Mouse (Mus musculus): ENCODE data around the gene Pla2g3.
A peak's percentile ranks its signal among the peaks of the same experiment; 100 is the strongest.

Pla2g3 gene

DNA sequence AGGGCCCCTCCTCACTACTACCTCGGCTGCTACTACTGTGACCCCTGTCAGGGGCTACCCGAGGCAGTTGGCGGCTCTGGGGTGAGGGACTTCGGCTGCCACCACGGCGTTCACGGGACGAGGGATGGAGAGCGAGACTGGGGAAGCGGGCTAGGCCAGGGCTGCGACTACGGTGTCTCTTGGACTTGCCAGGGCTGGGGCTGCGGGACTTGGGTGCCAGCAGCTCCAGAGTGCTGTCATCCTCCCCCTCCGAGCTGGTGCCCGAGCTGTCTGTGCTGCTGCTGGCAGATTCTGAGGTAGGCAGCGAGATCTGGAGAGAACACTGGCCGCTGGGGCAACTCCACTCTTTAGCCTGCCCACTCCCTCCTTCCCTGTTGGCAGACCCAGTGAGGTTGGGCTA, 6.8 kb downstream of the Pla2g3 start:
- DNase-seq (ENCODE audit: low read depth, low spot score), result no peak

DNA sequence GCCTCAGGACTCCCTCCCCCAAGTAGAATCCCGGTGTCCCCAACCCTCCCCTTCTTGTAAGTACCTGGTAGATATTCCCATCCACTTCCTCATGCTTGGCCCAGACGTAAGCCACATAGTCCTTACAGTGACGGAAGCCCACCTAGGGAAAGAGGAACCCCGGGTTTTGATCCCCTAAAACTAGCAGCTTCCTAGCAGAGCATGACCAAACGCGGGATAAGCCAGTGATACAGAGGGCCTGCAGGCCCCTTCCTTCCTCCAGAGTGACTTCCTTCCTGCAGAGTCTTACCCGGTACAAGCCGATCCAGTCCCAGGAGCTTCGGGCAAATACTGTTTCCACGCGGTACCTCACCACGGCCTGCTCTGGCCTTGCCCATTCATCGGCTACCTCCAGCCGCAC, 7.4 kb downstream of the Pla2g3 start:
- DNase-seq (ENCODE audit: low read depth, low spot score), result no peak

DNA sequence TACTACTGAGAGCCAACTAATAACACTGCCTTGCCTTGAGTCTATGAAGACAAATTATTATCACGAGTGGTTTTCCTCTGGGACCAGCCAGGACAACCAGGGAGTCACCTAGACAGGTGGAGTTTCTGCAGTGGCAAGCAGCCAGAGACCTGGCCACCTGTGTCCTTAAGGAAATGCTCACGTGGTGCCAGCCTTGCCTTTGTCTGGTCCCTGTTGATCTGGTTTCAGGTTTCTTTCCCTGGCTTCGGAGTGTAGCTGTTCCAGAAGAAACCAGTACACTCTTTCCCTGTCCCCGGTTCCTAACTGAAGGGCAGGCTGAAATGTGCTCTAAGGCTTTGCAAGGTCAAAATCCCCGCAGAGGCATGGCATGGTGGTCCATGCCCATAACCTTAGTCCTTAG, 8.7 kb downstream of the Pla2g3 start:
- no peak for DNase-seq (ENCODE audit: low read depth, low spot score)

DNA sequence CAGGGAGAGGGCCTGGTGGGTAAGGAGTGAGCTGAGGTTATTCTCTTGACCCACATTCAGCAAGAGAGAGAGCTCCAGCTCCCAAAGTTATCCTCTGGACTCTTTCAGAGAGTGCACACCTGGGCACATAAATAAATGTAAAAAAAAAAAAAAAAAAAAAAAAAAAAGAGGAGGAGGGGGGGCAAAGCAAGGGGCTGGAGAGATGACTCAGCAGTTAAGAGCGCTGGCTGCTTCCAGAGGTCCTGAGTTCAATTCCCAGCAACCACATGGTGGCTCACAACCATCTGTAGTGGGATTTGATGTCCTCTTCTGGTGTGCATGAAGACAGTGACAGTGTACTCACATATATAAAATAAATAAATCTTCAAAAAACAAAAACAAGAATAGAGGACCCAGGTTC, 9.2 kb downstream of the Pla2g3 start:
- no peak for DNase-seq (ENCODE audit: low read depth, low spot score)

DNA sequence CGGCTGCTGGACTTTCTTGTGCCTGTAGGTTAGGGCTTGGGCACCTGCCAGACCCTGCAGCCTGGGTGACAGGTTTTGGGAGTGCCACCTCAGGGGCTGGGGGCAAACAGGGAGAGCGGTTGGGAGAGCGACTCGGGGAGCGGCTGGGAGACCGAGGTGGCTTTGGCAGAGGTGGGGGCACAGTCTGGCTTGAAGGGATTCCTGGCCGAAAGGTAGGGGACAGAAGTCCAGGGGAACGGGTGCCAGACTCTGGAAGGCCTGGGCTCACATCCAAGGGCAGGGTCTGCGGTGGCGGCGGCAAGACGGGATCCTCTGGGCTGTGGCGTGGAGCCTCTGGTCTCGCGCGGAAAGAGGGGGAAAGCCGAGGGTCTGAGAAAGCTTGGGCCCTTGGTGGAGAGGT, 14.0 kb downstream of the Pla2g3 start:
- DNase-seq (ENCODE audit: low read depth, low spot score), result no peak

DNA sequence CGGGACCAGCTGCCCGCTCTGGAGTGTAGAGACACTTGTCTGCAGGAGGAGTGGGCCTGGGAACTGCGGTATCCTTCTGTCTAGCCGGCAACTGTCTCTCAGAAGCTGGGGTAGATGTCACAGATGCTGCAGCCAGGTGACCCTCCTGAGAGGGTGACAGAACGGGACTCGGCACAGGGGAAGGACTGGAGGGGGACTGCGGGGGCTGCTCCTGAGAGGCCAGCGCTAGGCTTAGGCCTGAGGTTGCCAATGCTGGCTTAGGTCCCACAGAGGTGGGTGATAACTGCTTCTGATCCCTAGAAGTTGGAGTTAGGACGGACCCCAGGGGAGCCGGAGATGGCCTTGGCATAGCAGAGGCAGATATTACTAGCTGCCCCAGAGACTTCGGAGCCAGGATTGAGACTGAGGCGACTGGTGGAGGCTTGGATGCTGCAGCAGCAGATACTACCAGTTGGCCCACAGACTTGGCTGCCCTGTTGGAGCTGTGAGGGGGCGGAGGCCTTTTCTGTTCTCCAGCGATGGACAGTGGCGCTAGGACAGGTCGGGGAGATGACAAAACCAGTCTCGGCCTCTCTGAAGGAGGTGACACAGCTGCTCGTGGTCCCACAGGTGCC, 14.5 kb downstream of the Pla2g3 start:
- peak; percentile 75 for DNase-seq (ENCODE audit: low read depth, low spot score)

DNA sequence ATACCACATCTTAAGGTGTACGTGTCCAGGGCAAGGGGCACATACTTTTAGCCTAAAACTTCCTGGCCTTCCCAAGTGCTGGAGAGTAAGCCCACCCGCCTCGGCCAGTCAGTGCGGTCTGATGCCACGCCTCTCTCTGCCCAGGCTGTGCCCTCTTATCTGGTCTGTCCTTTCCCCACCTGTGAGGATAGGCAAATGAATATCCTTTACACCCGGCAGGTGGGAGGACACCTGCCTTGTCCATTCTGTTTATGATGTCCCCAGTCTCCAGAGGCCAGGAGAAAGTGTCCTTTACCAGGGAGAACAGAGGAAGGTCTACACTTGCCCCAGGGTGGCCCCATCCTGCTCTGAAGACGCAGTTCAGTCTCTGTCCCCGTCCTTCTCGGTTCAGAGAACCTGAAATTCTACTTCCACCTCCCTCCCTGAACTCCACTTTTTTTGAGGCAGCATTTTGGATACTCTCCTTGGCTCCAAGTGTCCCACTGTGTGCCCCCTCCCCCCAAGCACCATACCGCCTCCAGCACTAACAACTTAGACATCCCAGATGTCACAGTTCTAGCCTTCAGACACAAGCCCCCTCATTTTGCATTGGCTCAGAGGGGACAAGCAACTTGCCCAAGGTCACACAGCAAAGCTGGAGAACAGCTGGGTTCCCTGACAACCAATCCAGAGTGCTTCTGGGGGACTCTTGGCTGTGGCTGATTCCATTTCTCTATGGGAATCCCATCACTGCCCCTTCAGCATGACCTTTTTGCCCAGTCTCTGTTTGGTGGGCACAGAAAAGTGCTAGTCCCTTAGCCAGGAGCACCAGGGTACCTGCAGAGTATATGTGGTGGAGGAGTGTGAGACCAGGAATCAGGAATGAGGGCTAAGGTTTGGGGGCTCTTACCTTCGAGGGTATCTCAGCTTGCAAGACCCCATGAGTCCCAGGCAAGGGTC, 15.9 kb downstream of the Pla2g3 start:
- no peak for DNase-seq (ENCODE audit: low read depth, low spot score)

DNA sequence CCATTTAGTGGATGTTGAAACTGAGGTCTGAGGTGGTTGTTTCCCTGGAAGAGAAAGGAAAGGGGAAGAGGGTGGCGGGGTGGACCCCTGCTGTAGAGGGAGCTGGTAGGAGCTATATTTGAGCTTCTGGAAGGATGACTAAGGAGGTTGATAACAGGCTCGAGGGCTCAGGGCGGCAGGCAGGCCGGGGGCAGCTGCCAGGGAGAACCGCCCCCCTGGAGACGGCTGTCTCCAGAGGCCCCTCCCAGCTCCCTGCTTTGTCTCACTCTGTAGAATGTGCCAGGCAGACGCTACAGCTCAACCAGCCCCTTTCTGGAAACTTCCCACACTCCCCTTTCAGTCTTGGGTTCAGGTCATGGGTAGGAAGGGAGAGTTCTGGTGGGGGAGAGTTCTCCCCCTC, 20.1 kb downstream of the Pla2g3 start:
- peak; percentile 87 for DNase-seq (ENCODE audit: low read depth, low spot score)

DNA sequence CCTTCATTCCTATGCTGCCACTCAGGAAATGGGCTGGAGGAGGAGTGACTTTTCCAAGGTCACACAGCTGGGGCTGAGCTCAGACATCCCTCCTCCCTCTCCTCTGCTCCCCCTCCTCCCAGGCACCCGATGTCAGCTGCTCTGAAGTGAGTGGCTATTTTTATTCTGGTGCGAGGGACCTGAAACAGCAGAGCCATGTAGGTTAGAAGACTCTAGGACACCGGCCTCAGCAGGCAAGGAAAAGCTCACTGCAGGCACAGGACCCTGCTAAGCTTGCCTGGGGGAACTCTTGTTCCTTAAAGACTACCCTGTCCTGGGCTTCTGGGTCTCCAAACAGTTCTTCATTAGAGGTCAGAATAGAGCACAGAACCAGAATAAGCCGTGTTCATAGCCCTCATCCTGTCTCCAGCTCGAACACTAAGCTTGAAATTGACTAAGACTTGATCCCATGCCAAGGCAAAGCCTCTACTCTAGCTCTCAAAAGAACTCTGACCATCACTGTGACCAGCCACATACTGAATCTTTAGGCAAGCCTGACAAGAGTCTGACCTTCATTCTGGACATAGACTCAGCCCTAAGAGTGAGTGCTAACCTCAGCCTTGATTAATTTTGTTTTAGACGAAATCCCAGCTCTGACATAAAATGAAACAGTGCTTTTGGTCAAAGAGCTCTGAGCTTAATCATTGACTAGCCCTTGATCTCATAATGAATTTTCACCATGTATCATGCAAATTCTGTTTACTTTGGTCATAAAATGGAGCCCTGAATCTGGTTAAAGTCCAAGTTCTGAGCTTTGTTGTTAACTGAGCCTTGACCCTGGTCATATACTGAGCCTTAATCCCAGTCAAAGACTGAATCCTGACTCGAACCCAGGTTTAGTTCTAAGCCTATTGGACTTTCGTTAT, 21.3 kb downstream of the Pla2g3 start:
- peak; percentile 83 for DNase-seq (ENCODE audit: low read depth, low spot score)

DNA sequence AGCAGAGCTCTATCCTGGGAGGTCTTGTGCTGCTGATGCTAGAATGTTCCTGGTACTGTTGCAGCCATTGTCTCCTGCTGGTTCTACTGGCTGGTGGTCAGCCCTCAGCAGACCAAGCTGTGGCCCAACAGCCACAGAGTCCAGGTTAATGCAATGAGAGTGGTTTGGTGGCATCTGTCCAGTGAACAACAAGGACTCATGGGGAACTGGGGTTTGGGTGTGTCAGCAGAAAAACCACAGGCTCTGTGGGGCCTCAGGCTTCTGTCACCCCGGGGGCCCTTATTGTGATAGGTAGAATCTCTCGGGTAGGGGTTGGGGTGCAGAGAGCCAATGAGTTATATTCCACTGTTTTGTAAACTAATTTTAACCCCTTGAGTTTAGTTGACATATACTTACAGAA, 22.2 kb downstream of the Pla2g3 start:
- DNase-seq (ENCODE audit: low read depth, low spot score), result no peak

DNA sequence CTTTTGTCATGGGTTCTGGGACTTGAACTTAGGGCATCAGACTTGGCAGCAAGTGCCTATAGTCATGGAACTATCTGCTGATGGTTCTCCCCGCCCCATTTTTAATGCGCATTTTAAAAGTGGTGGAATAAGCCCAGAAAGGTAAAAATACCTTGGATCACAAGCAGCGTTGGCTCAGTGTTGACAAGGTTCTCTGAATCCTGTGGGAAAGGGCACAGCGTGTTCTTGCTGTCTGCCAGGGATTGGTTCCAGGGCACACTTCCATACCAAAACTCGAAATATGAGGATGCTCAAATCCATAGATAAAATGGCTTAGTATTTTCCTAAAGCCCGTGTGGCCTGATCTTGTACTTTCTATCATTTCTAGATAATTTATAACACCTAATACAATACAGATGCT, 25.2 kb downstream of the Pla2g3 start:
- DNase-seq (ENCODE audit: low read depth, low spot score), result peak; percentile 81

DNA sequence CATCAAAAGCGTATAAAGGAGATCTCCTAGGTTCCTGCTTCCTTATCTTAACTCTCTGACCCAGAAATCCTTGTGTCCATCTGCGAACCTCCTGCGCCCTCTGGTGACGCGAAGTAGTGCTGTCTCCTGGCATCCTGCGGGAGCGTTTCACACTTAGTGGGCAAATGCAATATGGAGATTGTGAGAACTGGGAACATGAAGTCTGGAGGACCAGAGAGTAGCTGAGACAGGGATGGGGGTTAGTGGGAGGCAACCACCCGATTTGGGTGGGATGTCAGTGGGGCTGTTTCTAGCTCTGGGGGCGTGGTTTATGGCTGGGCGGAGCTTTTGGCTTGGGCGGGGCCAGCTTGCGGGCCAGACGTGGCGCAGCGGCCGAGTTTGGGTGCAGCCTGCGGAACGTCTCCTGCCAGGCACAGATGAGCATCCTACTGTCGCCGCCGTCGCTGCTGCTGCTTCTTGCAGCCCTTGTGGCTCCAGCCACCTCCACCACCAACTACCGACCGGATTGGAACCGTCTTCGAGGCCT, 26.5 kb downstream of the Pla2g3 start, which contains the start of gene Selenom:
Gene Selenom (plus strand): TSS at position 156 of the 526 bp plus-strand sequence.
- peak; percentile 97 for DNase-seq (ENCODE audit: low read depth, low spot score)

DNA sequence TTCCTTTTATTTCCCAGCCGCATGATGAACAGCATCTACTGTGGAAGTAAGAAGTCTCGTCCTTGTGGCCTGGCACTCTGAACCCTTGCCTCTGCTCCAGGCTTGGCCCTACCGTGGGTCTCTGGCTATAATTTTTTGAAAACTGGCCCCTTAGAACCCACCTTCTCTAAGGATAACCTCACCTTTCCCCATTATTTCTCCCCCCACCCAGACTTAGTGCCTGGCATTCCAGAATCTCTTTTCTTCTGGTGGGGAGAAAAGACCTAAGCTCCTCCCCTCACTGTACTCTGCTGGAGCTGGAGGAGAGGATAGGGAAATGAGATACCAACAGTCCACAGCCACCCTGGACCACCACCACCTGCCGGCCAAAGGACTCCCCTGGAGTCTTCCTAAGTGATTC, 27.1 kb downstream of the Pla2g3 start:
- DNase-seq (ENCODE audit: low read depth, low spot score), result peak; percentile 65

DNA sequence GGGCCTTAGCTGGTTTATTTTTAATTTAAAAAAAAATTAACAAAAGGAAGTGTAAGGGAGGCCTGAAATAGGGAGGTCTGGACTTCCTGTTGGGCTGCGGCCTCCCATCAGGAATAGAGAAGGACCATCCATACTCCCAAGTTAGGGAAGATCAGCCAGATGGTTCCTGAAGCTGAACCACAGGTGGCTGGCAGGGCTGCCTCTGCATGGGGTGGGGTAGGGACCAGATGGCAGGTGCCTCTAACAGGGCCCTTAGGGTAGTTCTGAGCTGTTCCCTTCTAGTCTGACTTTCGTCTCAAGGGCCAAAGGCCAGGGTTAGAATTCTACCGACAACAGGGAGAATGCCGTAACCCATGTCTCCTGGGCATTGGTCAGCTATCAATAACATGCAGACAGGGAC, 27.6 kb downstream of the Pla2g3 start:
- DNase-seq (ENCODE audit: low read depth, low spot score), result peak; percentile 94

DNA sequence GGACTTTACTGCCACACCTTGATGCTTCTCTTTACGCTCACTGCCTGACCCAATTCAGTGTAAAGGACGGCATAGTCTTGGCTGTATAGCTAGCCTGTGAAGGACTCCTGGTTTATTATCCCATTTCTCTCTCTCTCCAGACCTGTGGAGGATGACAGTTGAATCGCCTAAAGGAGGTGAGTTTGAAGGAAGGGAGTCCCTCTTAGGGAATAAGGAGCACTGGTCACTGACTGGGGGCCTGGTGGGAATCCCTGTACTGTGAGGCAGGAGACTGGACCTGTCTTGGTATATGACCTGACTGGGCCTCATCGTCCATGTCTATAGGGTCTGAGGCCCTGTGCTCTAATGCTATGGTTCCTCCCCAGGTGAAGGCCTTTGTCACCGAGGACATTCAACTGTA, 28.0 kb downstream of the Pla2g3 start:
- no peak for DNase-seq (ENCODE audit: low read depth, low spot score)

DNA sequence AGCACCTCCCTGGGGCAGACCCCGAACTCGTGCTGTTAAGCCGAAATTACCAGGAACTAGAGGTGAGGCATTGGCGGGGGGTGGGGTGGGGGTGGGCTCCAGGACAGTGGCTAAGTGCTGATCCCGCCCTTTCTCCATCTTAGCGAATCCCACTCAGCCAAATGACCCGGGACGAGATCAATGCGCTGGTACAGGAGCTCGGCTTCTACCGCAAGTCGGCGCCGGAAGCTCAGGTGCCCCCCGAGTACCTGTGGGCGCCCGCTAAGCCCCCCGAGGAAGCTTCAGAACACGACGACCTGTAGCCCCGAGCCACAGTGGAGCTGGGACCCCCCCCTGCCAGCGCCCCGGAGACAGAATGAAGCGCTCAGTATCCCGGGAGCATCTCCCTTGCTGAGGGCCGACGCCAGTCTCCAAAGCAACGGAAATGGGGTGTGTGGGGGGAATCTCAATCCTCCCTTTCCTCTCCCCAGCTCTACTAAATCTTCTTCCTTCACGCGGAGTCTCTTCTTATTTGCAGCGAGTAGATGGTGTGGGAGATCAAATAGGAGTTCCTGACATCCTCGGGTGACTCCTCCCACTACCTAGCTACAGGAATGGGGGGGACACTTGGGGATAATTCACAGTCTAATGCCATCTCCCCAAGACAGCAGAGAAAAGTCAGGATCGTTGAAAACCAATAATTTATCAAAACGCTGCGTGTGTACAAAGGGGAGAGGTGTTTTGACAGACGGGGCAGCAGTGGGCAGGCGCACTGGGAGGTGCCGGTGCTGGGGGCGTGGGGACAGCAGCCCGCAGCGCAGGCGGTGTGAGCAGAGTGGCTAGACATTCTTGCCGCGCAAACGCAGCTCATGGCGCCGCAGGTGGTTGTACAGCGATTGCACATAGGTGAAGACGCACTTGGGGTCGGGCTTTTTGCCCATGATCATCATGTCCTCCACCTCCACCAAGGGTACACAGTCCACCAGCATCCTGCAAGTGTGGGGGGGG, 29.1 kb downstream of the Pla2g3 start:
- DNase-seq (ENCODE audit: low read depth, low spot score), result peak; percentile 52

DNA sequence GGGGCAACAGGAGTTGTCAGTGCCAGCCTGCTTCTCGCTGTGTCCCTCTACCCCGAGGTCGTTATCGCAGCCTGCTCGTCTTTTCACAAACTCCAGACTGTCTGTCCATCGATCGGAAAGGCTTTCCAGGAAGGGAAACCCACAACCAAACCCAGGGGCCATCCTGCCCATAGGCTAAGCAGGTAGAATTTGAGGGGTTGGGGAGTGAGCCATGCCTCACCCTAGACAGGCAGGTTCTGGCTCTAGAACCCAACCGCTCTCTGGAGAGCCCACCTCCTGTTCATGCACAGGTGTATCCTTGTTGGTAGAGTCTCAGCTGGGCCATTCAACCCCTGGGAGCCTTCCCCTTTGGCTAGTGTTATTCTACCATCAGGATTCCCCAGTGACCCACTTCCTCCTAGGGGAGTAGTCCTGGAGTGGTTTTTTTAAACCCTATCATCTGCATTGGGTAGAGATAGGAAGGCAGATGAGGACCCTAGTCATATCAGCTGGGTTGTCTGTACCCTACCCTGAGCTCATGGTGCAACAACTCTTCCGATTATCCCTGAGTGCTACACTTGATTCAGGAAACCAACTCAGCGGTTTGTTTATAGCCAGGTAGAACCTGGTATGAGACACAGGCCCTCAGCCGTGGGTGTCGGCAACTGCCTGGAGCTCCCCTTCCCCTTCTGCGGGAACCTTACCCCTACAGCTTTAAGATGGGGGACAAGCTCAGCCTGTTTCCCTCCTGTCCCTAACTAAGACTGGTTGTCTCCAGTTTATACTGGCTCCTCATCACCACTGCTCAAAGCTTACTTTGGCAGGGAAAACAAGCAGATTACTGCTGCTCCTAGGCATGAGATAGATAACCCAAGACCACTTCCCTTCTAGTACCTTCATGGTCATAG, 30.0 kb downstream of the Pla2g3 start:
- DNase-seq (ENCODE audit: low read depth, low spot score), result no peak

DNA sequence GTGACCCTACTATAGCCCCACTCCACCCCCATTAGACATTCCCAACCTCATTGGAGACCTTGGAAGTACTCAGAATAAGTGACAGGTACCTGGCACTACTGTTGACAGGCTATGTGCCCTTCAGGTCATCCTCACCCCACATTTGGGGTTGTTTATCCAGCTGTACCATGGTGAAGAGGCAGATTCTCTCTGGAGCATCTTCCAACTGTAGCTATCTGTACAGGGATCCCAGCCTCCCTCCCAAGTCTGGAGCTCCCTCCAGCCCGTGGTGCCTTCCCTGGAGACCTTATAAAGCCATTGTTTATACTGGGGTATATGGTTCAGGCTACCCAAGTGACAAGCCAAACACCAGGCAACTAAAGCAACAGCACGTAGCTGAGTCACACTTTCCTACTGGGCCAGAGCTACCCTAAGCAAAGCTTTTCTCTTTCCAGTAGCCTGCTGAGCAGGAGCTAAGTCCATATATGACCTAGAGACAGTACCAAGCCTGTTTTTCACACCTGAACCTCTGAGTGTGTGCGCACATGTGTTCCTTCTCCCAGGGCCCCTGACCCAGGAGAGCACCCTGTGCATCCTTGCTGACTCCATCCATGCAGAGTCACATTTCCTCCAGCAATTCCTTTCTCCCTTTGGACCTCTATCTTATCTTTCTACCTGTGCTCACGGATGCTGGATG, 31.1 kb downstream of the Pla2g3 start:
- peak; percentile 53 for DNase-seq (ENCODE audit: low read depth, low spot score)

All from brain, adult 2 months (tissue).